Mouse (Mus musculus) liver, postnatal 0 days (tissue): ENCODE data around the gene Snrnp25.

Source experiments
- CTCF ChIP-seq: sonication (generic); IDR thresholded peaks from 2 replicates; pipeline ENCODE4 v1.5.1; 2016; ENCODE audit warnings: antibody characterized with exemption, low read depth
- EP300 ChIP-seq: IDR thresholded peaks from 2 replicates; pipeline ENCODE4 v1.6.1; 2016; ENCODE audit warnings: antibody characterized with exemption, low read depth, mild to moderate bottlenecking

GRCm38 (mm10) chr11:32186031-32186430 lies 19.2 kb upstream of the Snrnp25 start:
- TF ChIP-seq CTCF (no peak), EP300 (no peak)
